Mouse (Mus musculus) gastrocnemius, adult 8-10 months (tissue): Measurements from ENCODE around the gene Utrn. TPM values are rescaled to one million over a fixed set of nuclear protein-coding genes. Genes with fewer than 3 reads are reported as not detected.

Experiments used
- DNase-seq, 2 experiments: peaks; one replicate each; pipeline ENCODE4 v3.0.0; 2022; ENCODE audit warnings: low spot score in 2 of 2
- total RNA-seq, 4 experiments: library from RNA; stranded (reverse); gene quantifications; 2 replicates each; pipeline ENCODE4 v1.2.4; 2022

Gene Utrn
- total RNA-seq, 4 experiments from 2014 or later, result 17.2 to 23.0 (median 20.2) TPM

GRCm38 (mm10) chr10:12456867-12457266 is 412.3 kb downstream of the Utrn start:
- DNase-seq, result no peak

DNA sequence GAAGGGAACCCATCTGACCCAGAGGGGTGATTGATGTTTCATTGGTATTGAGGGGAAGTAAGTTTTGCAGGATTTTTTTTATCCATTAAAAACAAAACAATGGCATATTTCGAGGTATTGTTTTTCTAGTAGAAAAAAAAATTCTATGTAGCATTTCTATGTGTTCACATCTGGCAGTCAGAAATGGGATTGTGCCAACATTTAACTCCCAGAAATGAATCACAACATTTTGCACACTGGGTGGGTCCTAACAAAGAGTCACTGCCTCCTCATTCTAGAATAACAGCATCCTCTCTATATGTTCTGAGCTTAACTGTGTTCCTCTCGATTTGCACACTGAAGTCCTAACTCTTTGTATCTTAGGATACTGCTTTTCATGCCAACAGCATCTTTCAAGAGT is 416.5 kb downstream of the Utrn start:
- no peak for DNase-seq

DNA sequence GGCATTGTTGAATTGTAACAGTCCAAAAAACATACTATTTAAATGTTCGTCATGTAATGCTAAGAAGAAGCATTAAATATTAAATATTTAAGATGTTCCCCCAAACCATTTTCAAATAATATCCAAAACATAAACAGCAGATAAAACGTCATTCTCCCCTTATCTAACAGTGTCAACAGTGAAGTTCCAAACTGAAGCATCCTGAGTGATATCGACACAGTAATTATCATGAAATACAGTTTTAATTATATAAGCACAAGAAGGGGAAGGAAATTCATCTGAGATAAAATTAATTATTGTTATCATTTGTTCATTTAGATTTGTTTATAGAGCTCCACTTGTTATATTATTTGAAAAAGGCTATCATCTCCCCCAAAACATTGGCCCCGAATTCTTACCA is 425.0 kb downstream of the Utrn start:
- DNase-seq, result no peak

GRCm38 (mm10) chr10:12433161-12433560 is 436.0 kb downstream of the Utrn start:
- DNase-seq, result no peak

- DNase-seq, result no peak
Measured at GRCm38 (mm10) chr10:12430399-12430798, 438.8 kb downstream of the Utrn start.

DNA sequence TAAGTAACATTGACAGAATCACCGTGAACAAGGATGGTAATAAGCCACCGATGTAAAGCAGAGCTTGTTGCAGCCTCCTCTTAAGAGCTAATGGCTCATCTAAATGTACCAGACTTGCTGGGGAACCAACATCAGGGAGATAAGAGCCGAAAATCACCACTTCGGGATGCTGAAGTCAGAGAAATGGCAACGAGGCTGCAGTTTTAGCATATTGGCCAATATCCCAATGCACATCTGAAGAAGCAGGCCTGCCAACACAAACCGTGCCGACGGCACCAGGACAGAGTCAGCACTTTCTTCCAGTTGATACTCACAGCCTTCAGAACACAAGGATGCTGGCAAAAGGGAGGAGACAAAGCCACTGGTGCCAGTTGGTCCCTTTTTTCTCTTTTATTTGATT is 442.3 kb downstream of the Utrn start:
- no peak for DNase-seq

DNA sequence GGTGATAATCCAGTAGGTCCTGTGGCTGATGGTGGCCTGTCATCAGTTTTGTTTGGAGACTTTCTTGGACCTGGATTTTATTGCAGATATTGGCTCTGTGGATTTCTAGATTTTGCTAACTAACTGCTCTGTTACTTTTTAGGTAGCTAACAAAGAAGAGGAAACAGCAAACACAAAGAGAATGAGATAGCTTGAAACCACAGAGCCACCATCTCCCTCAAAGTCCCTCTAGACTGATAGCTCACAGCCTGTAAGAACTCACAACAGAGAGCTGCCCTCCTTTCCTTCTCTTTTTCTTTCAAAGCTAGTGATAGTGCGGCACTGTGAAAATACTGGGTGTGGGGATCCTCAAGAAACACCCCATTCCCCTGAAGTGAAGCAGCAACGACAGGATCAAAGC is 444.2 kb downstream of the Utrn start:
- DNase-seq, result no peak

- no peak for DNase-seq
Measured at GRCm38 (mm10) chr10:12423994-12424725, 445.0 kb downstream of the Utrn start.

GRCm38 (mm10) chr10:12414967-12415366 is 454.2 kb downstream of the Utrn start:
- DNase-seq, result no peak

DNA sequence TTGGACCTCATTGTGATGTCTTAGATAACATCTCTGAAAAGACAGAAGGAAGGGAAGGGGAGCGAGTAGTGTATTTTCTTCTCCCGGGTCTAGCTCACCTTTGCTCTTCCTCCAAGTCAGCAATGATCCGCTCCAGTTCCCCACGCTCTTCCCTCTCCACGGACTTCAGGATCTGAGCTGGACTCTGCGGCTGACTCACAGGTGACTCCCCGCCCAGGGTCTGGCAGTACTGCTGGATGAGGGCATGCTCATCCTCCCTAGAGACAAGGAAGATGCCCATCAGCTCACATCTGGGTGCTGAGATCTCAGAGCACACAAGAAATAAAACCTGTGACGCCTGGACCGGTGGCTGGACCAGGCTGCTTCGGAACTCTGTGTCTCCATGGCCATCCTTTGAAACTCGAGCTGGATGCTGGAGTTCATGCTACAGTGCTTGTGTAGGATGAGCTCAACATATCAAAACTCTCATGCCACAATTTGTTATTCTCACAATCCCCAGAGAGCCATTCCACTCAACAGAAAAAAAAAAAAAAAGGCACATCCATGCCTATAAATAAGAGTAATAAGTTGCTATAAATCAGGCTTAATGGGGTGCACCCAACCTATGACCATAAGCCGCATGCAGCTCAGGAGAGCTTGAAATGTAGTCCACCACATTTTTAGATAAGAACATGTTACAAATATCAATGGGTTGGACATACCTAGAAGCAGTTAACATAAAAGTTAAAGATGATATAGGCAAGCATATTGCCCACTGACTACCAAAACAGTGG is 462.6 kb downstream of the Utrn start:
- no peak for DNase-seq

DNA sequence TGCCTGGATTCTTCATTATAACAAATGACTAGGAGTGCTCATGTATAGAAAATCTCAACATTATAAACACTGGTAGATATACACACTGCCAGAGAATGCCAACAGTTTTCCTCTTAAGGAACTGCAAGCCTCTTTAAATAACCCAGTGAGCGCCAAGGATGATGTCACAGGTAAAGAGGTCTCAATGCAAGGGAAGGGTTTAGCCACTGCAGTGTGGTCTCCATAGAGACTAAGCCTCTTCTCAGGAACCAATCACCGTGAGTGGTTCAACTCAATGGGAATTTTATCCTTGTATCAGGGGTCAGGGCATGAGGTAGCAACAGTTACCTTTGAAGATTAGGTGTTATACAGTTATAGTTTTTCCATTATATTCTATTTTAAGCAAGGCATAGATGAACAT is 469.7 kb downstream of the Utrn start:
- DNase-seq, result no peak

- no peak for DNase-seq
Measured at GRCm38 (mm10) chr10:12380139-12380538, 489.0 kb downstream of the Utrn start.

DNA sequence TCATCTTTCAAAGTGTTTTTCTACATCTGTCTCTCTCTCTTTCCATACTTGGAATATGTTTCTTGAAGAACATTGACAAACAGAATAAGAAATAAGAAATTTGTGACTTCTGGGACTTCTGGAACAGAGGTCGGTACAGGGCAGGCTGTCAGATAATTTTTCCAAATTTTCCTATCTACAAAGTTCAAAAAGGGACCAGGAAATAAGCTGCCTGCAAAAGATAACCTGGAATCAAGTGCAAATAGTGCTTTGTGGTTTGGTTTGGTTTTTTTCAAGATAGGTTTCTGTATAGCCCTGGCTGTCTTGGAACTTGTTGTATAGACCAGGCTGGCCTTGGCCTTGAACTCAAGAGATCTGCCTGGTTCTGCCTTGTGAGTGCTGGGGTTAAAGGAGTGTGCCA is 490.0 kb downstream of the Utrn start:
- DNase-seq, result no peak

- DNase-seq, result no peak
Measured at GRCm38 (mm10) chr10:12377727-12378126, 491.4 kb downstream of the Utrn start.

GRCm38 (mm10) chr10:12376015-12376414 is 493.1 kb downstream of the Utrn start:
- DNase-seq, result no peak

- DNase-seq, result no peak
Measured at GRCm38 (mm10) chr10:12374741-12375140, 494.4 kb downstream of the Utrn start.

- DNase-seq, result peak; percentile 4 to 34
Measured at GRCm38 (mm10) chr10:12354556-12354955, 514.6 kb downstream of the Utrn start.

GRCm38 (mm10) chr10:12354106-12354505 is 515.1 kb downstream of the Utrn start:
- no peak for DNase-seq

DNA sequence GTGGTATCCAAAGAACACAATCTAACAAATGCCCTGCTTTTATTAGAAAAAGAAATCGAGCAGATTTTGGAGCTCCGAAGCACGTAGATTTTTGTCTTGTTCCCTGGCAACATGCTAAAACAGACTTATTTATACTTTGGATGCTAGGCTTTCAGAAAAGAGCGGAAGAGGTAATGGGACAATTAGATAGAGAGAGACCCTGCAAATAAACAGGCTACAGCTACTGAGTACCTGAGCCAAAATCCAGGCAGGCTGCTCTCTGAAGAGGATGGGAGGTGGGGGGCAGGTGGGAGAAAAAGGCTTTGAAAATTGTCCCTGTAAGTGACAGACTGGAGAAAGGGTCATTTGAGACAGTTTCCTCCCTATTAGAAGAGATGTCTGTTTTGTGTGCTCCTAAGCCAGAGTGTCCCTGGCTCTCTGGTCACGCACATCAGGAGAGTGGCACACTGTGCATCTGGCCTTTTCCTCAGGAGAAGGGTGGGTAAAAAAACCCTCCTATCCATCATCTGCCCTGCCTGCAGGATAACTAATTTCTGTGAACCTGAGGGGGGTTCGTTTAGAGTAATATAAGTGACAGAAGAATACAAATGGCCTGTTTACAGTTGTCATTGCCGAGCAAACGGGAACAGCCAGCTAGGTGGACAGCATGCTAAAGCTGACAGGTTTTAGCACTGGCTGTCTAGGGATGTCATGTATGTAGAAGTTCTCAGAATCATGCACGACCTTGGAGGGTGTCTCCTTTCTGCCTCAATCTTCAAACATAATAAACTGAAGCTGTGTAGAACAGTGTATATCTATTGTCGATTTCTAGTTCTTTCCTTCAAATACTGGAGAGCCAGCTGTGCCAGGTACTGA is 529.2 kb downstream of the Utrn start:
- no peak for DNase-seq

- no peak for DNase-seq
Measured at GRCm38 (mm10) chr10:12339005-12339703, 530.0 kb downstream of the Utrn start.
